Mouse (Mus musculus): Measurements from ENCODE around the gene Gapdhs. TPM values are rescaled to one million over a fixed set of nuclear protein-coding genes. Genes with fewer than 3 reads are reported as not detected.
A peak's percentile ranks its signal among the peaks of the same experiment; 100 is the strongest.

Gene Gapdhs
- polyA plus RNA-seq, 1 experiment: 1.1 TPM

DNA sequence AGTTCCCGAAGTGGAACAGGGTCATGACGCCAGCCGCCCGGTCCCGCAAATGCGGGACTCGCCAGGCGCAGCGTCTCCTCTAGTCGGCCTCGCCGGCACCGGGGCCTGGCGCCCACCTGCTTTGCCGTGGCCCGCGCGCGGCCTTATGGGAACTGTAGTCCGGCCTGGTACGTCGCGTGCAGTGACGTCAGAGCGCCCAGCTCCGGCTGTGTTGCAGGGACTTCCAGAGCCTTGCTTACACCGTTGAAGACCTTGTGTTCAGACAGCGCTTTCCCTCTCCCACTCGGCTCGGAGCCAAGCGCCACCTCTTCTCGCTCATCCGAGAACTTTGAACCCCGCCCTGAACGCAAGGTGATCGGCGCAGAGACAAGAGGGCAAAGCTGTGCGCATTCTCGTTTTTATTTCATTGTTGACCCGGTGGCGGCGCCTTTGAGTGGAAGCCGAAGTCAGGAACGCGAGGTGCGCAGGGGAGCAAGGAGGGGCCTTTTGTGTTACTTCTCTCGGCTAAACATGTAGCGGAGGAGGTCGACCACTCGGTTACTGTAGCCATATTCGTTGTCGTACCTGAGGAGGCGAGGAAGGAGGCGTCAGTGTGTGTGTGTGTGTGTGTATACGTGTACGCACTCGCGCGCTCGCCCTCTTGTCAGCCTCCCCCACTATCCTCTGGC lies 14.0 kb downstream of the Gapdhs start, which contains the start of gene Tmem147:
TSS of gene Tmem147 (minus strand) at position 145 of the 668 bp plus-strand sequence.
- no peak for TF ChIP-seq CTCF (IDR thresholded peaks at IDR 0.05; ENCODE audit: borderline replicate concordance, control insufficient read depth, extremely low read depth, insufficient read depth, low read length, poor library complexity)
- peak; percentile 82 for TF ChIP-seq POLR2A (IDR thresholded peaks at IDR 0.05; ENCODE audit: control insufficient read depth, extremely low read depth, insufficient read depth, low read length, poor library complexity)
- peak; percentile 97 for DNase-seq
- WGBS: under 1% methylated on average over 60 of the region's 60 CpGs
- Histone ChIP-seq H3K4me1 (replicated peaks; ENCODE audit: control insufficient read depth, insufficient read depth, low read length) (peaks cover 16% of the 10 kb centered on the region), H3K36me3 (ENCODE audit: control insufficient read depth, insufficient read depth, low read length) (no peaks in the 10 kb centered on the region), H3K27me3 (ENCODE audit: control insufficient read depth, insufficient read depth, low read length) (no peaks in the 10 kb centered on the region), H3K27ac (ENCODE audit: control insufficient read depth, insufficient read depth, low read length) (peak within 1 kb of the TSS; percentile 86), H3K4me3 (ENCODE audit: control insufficient read depth, insufficient read depth, low read length) (peak within 1 kb of the TSS; percentile 79)

DNA sequence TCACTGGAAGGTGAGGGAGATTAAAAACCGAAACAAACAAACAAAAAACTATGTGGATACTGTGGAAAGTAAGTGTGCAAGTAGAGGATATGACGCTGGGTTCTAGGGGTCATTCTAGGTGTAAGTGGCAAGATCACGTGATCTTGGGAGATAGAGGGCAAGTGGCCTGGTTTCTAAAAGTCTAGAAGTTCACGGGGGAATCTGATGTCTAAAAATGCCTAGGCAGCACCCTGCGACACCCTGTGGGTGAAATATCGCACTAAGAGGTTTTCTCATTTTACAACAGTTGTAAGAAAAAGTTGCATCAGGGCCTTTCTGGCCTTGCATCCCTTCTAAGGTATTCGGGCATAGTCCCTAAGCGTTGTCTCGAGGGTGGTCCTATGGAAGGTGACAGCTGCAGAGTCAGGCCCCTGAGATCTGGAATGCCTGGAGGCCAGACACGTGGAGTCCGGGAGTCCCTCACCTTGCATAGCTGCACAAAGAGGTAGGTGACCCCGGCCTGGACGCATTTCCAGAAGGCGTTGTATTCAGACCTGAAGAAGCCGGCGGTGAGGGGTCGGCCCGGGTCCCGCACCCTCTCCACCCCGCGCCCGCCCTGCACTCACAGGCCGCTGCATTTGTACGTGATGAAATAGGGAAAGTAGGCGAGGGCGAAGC lies 14.6 kb downstream of the Gapdhs start:
- TF ChIP-seq CTCF (IDR thresholded peaks at IDR 0.05; ENCODE audit: borderline replicate concordance, control insufficient read depth, extremely low read depth, insufficient read depth, low read length, poor library complexity) (no peak), POLR2A (IDR thresholded peaks at IDR 0.05; ENCODE audit: control insufficient read depth, extremely low read depth, insufficient read depth, low read length, poor library complexity) (no peak)
- Histone ChIP-seq H3K4me3 (ENCODE audit: control insufficient read depth, insufficient read depth, low read length) (peak overlapping the region; percentile 79), H3K27ac (ENCODE audit: control insufficient read depth, insufficient read depth, low read length) (no peak overlapping the region), H3K4me1 (replicated peaks; ENCODE audit: control insufficient read depth, insufficient read depth, low read length) (peaks cover 16% of the 10 kb centered on the region), H3K27me3 (ENCODE audit: control insufficient read depth, insufficient read depth, low read length) (no peaks in the 10 kb centered on the region), H3K36me3 (ENCODE audit: control insufficient read depth, insufficient read depth, low read length) (no peaks in the 10 kb centered on the region)
- WGBS: 8% methylated on average over 26 of the region's 26 CpGs
- no peak for DNase-seq

DNA sequence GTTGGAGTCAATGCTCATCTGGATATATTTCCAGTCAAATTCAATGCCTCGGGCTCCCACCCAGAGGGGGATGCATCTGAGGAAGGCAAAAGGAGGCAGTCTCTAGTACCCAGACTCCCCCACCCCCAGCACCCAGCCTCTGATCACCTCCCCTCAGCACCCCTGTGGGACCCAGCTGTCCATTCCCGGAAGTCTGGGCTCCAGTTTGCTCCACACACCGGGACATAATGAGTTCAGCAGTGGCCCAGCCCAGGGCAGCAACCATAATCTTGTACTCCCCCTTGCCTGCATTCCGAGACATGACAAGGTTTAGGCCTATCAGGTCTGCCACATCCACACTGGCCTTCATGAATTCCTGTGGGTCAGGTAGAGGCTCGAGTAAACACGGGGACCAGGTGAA lies 15.3 kb downstream of the Gapdhs start:
- no peak for DNase-seq
- H3K27ac ChIP-seq (ENCODE audit: control insufficient read depth, insufficient read depth, low read length): no peak overlapping the region
- peaks cover 16% of the 10 kb centered on the region for H3K4me1 ChIP-seq (replicated peaks; ENCODE audit: control insufficient read depth, insufficient read depth, low read length)
- no peaks in the 10 kb centered on the region for H3K36me3 ChIP-seq (ENCODE audit: control insufficient read depth, insufficient read depth, low read length)
- H3K27me3 ChIP-seq (ENCODE audit: control insufficient read depth, insufficient read depth, low read length): no peaks in the 10 kb centered on the region
- no peak for TF ChIP-seq POLR2A (IDR thresholded peaks at IDR 0.05; ENCODE audit: control insufficient read depth, extremely low read depth, insufficient read depth, low read length, poor library complexity)
- TF ChIP-seq CTCF (IDR thresholded peaks at IDR 0.05; ENCODE audit: borderline replicate concordance, control insufficient read depth, extremely low read depth, insufficient read depth, low read length, poor library complexity): no peak
- no peak overlapping the region for H3K4me3 ChIP-seq (ENCODE audit: control insufficient read depth, insufficient read depth, low read length)
- WGBS: 91% methylated on average over 6 of the region's 6 CpGs

DNA sequence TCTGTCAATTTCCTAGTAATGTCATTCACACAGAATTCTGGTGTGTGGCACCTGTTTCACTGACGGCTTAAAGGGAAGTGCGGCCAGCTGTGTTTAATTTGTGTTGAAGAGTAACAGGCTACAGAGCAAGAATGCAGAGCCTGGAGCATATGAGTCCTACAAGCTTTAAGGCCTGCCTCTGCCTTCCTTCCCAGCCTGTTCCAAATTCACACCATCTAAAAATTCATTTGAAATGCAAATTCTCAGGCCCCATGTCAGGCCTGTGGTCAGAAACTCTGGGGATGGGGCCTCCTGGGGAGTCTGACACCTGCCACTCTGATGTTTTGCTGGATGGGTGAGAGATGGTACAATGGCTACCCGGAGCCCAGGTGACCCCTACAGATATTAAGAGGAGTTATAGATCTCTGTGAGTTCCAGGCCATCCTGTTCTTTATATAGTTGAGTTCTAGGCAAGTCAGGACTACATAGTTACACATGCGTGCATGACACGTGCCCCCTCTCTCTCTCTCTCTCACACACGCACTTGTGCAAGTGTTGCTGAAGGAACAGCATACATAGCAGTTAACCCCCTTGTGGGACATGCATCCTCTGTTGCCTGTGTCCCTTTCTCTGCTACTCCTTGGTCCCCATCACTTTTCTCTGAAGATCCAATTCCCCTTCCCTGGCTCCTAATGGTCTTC lies 20.1 kb downstream of the Gapdhs start:
- WGBS: 60% methylated on average over 6 of the region's 6 CpGs
- H3K4me3 ChIP-seq (ENCODE audit: control insufficient read depth, insufficient read depth, low read length): no peak overlapping the region
- no peaks in the 10 kb centered on the region for H3K27me3 ChIP-seq (ENCODE audit: control insufficient read depth, insufficient read depth, low read length)
- H3K27ac ChIP-seq (ENCODE audit: control insufficient read depth, insufficient read depth, low read length): no peak overlapping the region
- H3K36me3 ChIP-seq (ENCODE audit: control insufficient read depth, insufficient read depth, low read length): no peaks in the 10 kb centered on the region
- H3K4me1 ChIP-seq (replicated peaks; ENCODE audit: control insufficient read depth, insufficient read depth, low read length): peaks cover 3% of the 10 kb centered on the region
- TF ChIP-seq CTCF (IDR thresholded peaks at IDR 0.05; ENCODE audit: borderline replicate concordance, control insufficient read depth, extremely low read depth, insufficient read depth, low read length, poor library complexity) (no peak), POLR2A (IDR thresholded peaks at IDR 0.05; ENCODE audit: control insufficient read depth, extremely low read depth, insufficient read depth, low read length, poor library complexity) (no peak)
- DNase-seq: no peak

DNA sequence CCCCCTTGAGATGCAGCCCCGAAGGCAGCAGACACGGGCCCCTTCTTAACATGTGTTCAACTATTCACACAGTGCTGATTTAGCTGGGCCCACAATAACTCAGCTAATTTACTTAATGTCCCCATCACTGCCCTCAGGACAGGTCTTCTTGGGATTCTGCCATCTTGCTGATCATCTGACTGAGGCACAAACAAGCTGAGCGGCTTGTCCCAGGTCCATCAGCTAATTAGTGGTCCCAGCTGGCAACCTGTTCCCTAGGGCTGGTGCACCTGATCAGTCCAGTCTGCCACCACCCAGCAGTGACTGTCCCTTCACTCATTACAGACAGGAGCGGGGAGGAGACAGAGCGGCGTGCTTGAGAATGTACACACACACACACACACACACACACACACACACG lies 22.2 kb downstream of the Gapdhs start:
- Histone ChIP-seq H3K27me3 (ENCODE audit: control insufficient read depth, insufficient read depth, low read length) (no peaks in the 10 kb centered on the region; the same call in 1 of the 2 replicates), H3K4me3 (ENCODE audit: control insufficient read depth, insufficient read depth, low read length) (no peak overlapping the region), H3K4me1 (replicated peaks; ENCODE audit: control insufficient read depth, insufficient read depth, low read length) (peaks cover 11% of the 10 kb centered on the region), H3K27ac (ENCODE audit: control insufficient read depth, insufficient read depth, low read length) (no peak overlapping the region), H3K36me3 (ENCODE audit: control insufficient read depth, insufficient read depth, low read length) (no peaks in the 10 kb centered on the region)
- TF ChIP-seq CTCF (IDR thresholded peaks at IDR 0.05; ENCODE audit: borderline replicate concordance, control insufficient read depth, extremely low read depth, insufficient read depth, low read length, poor library complexity) (no peak), POLR2A (IDR thresholded peaks at IDR 0.05; ENCODE audit: control insufficient read depth, extremely low read depth, insufficient read depth, low read length, poor library complexity) (no peak)
- 93% methylated on average over 7 of the region's 7 CpGs for WGBS
- no peak for DNase-seq

DNA sequence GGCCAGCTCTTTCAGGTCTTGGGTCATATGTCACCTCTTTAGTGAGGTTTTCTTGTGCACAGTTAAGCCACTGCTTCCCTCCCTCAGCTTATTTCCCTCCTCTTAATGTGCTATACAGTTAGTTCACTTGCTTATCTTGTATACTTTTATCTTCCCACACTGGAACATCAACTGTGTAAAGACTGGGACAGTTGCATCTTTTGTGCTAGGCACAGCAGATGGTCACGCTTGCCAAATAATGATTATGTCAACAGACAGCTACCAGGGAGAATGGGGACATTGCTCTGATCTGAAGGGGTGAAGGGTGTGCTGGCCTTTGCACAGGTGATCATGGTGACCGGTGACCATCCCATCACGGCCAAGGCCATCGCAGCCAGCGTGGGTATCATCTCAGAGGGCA lies 23.8 kb downstream of the Gapdhs start:
- Histone ChIP-seq H3K4me1 (replicated peaks; ENCODE audit: control insufficient read depth, insufficient read depth, low read length) (peaks cover 11% of the 10 kb centered on the region), H3K36me3 (ENCODE audit: control insufficient read depth, insufficient read depth, low read length) (no peaks in the 10 kb centered on the region), H3K4me3 (ENCODE audit: control insufficient read depth, insufficient read depth, low read length) (no peak overlapping the region), H3K27ac (ENCODE audit: control insufficient read depth, insufficient read depth, low read length) (no peak overlapping the region), H3K27me3 (ENCODE audit: control insufficient read depth, insufficient read depth, low read length) (no peaks in the 10 kb centered on the region; the same call in 1 of the 2 replicates)
- DNase-seq: no peak
- no peak for TF ChIP-seq POLR2A (IDR thresholded peaks at IDR 0.05; ENCODE audit: control insufficient read depth, extremely low read depth, insufficient read depth, low read length, poor library complexity)
- 92% methylated on average over 5 of the region's 5 CpGs for WGBS
